Mouse (Mus musculus): ENCODE results near the gene Tppp3.

The Tppp3 gene

GRCm38 (mm10) chr8:105466700-105467291, 4.5 kb downstream of the Tppp3 start:
- DNase-seq: no peak

GRCm38 (mm10) chr8:105466246-105466645, 5.1 kb downstream of the Tppp3 start:
- DNase-seq: no peak

- DNase-seq: no peak
Observed at GRCm38 (mm10) chr8:105464595-105464994, 6.7 kb downstream of the Tppp3 start.

GRCm38 (mm10) chr8:105461085-105461803, 10.1 kb downstream of the Tppp3 start:
- DNase-seq: no peak

GRCm38 (mm10) chr8:105455218-105455617, 16.1 kb downstream of the Tppp3 start:
- DNase-seq: no peak

GRCm38 (mm10) chr8:105454088-105454487, 17.2 kb downstream of the Tppp3 start:
- DNase-seq: no peak

- no peak for DNase-seq
Observed at GRCm38 (mm10) chr8:105453296-105453695, 18.0 kb downstream of the Tppp3 start.

GRCm38 (mm10) chr8:105451903-105452603, 19.3 kb downstream of the Tppp3 start:
- no peak for DNase-seq

GRCm38 (mm10) chr8:105450977-105451376, 20.3 kb downstream of the Tppp3 start:
- DNase-seq: no peak

- no peak for DNase-seq
Observed at GRCm38 (mm10) chr8:105448596-105448995, 22.7 kb downstream of the Tppp3 start.

GRCm38 (mm10) chr8:105448188-105448587, 23.1 kb downstream of the Tppp3 start:
- DNase-seq: no peak

GRCm38 (mm10) chr8:105446127-105446552, 25.2 kb downstream of the Tppp3 start:
- no peak for DNase-seq

GRCm38 (mm10) chr8:105445296-105446126, 25.8 kb downstream of the Tppp3 start:
- no peak for DNase-seq

GRCm38 (mm10) chr8:105442661-105443060, 28.7 kb downstream of the Tppp3 start:
- no peak for DNase-seq

- DNase-seq: peak; percentile 84
Observed at GRCm38 (mm10) chr8:105441433-105441832, 29.9 kb downstream of the Tppp3 start.

- DNase-seq: peak; percentile 83
Observed at GRCm38 (mm10) chr8:105438865-105439264, 32.5 kb downstream of the Tppp3 start.

GRCm38 (mm10) chr8:105437078-105437748, 34.1 kb downstream of the Tppp3 start:
- DNase-seq: no peak

GRCm38 (mm10) chr8:105436218-105436617, 35.1 kb downstream of the Tppp3 start:
- no peak for DNase-seq

GRCm38 (mm10) chr8:105434136-105434535, 37.2 kb downstream of the Tppp3 start:
- DNase-seq: no peak

- DNase-seq: no peak
Observed at GRCm38 (mm10) chr8:105433511-105433910, 37.8 kb downstream of the Tppp3 start.

- no peak for DNase-seq
Observed at GRCm38 (mm10) chr8:105433021-105433420, 38.3 kb downstream of the Tppp3 start.

GRCm38 (mm10) chr8:105431743-105432515, 39.4 kb downstream of the Tppp3 start:
- DNase-seq: no peak
